ENCODE assay signal across 8 mouse cellular contexts in the genomic region with DNA sequence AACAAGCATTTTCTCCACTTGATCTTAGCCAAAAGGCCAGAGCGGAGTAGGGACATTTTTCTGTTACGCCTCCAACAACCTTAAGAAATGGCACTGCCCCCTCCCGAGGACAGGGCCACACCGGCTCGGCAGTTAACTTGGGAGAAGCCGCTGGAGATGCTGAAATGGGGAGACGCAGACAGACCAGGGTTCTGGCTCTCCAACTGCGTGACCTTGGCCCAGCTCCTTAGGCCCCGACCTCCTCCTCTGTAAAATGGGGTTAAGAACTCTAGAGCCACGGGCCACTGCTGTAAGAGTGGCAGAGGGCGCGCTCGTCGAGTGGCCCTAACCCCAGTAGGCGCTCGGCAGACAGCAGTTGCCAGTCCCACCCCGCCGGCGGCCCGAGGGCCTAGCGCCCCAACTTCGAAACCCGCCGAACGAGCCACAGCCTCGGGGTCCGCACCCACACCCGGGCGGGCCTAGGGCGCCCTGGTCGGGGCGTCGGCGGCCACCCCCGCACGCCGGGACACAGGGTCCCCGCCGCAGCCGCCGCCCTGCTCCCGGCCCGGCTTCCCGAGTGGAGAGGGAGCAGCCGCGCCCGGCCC. TPM values are rescaled to one million over a fixed set of nuclear protein-coding genes. Genes with fewer than 3 reads are reported as not detected.
DNase-seq lines count a peak whose midpoint lies in the region; ATAC-seq lines count a peak whose summit lies in the region.

No protein-coding gene starts in this region.

- under 1% methylated on average over 46 of the region's 47 CpGs for WGBS in embryonic facial prominence, embryonic 13.5 days
- WGBS in intestine, embryonic 16.5 days, result under 1% methylated on average over 47 of the region's 47 CpGs
- under 1% methylated on average over 37 of the region's 47 CpGs for WGBS in stomach, embryonic 16.5 days

- peak overlapping the region; percentile 87 for H3K4me2 ChIP-seq in embryonic facial prominence, embryonic 13.5 days
- peak overlapping the region; percentile 95 for H3K4me2 ChIP-seq in intestine, embryonic 16.5 days (ENCODE audit: low read depth, low read length)
- peak overlapping the region; percentile 73 for H3K4me2 ChIP-seq in stomach, embryonic 16.5 days (ENCODE audit: low read depth, low read length)

- peak; percentile 45 for ATAC-seq in embryonic facial prominence, embryonic 13.5 days (ENCODE audit: insufficient number of reproducible peaks, insufficient read depth, low FRiP score, low TSS enrichment, low read depth)
- peak; percentile 56 for ATAC-seq in intestine, embryonic 16.5 days
- ATAC-seq in stomach, embryonic 16.5 days (ENCODE audit: insufficient read depth, low FRiP score), result peak; percentile 39; the same call in 1 of the 2 replicates

- H3K9me3 ChIP-seq in embryonic facial prominence, embryonic 13.5 days, result no peaks in the 10 kb centered on the region
- H3K9me3 ChIP-seq in intestine, embryonic 16.5 days (ENCODE audit: control insufficient read depth, low read length), result no peaks in the 10 kb centered on the region
- H3K9me3 ChIP-seq in stomach, embryonic 16.5 days (replicated peaks; ENCODE audit: control insufficient read depth, low read length), result no peaks in the 10 kb centered on the region

- H3K27me3 ChIP-seq in embryonic facial prominence, embryonic 13.5 days, result peaks cover 14% of the 10 kb centered on the region
- no peaks in the 10 kb centered on the region for H3K27me3 ChIP-seq in intestine, embryonic 16.5 days (replicated peaks; ENCODE audit: control insufficient read depth, insufficient read depth, low read length)
- H3K27me3 ChIP-seq in stomach, embryonic 16.5 days (ENCODE audit: control insufficient read depth, insufficient read depth, low read length), result no peaks in the 10 kb centered on the region; the same call in 1 of the 2 replicates

- H3K4me3 ChIP-seq in embryonic facial prominence, embryonic 13.5 days, result peak overlapping the region; percentile 86
- peak overlapping the region; percentile 92 for H3K4me3 ChIP-seq in intestine, embryonic 16.5 days (ENCODE audit: low read length)
- peak overlapping the region; percentile 75 for H3K4me3 ChIP-seq in stomach, embryonic 16.5 days (replicated peaks; ENCODE audit: low read length)

- peak; percentile 19 to 36 for DNase-seq in adrenal gland, postnatal 4 days (ENCODE audit: low spot score in 2 of 2)
- DNase-seq in adrenal gland, adult (ENCODE audit: inconsistent age in 2 of 2, low spot score in 1 of 2), result no peak
- peak; percentile 61 for DNase-seq in retina, embryonic 14.5 days (ENCODE audit: low spot score)
- DNase-seq in retina, postnatal 1 day, result no peak
- DNase-seq in mesoderm, embryonic 11.5 days (ENCODE audit: low read depth, low spot score), result peak; percentile 16

- H3K4me1 ChIP-seq in embryonic facial prominence, embryonic 13.5 days, result peaks cover 26% of the 10 kb centered on the region
- peaks cover 20% of the 10 kb centered on the region for H3K4me1 ChIP-seq in intestine, embryonic 16.5 days (ENCODE audit: control insufficient read depth, insufficient read depth, low read length)
- H3K4me1 ChIP-seq in stomach, embryonic 16.5 days (ENCODE audit: control insufficient read depth, insufficient read depth, low read length), result peaks cover 20% of the 10 kb centered on the region

- H3K36me3 ChIP-seq in embryonic facial prominence, embryonic 13.5 days, result peaks cover 31% of the 10 kb centered on the region
- H3K36me3 ChIP-seq in intestine, embryonic 16.5 days (ENCODE audit: control insufficient read depth, insufficient read depth, low read length), result peaks cover 6% of the 10 kb centered on the region
- peaks cover 8% of the 10 kb centered on the region; the same call in 1 of the 2 replicates for H3K36me3 ChIP-seq in stomach, embryonic 16.5 days (ENCODE audit: control insufficient read depth, insufficient read depth, low read length)

- peak overlapping the region; percentile 82 for H3K27ac ChIP-seq in embryonic facial prominence, embryonic 13.5 days
- H3K27ac ChIP-seq in intestine, embryonic 16.5 days (ENCODE audit: low read length), result peak overlapping the region; percentile 89
- peak overlapping the region; percentile 90 for H3K27ac ChIP-seq in stomach, embryonic 16.5 days (ENCODE audit: low read length)

- peak overlapping the region; percentile 91 for H3K9ac ChIP-seq in embryonic facial prominence, embryonic 13.5 days
- peak overlapping the region; percentile 93 for H3K9ac ChIP-seq in intestine, embryonic 16.5 days (ENCODE audit: low read depth, low read length)
- peak overlapping the region; percentile 91 for H3K9ac ChIP-seq in stomach, embryonic 16.5 days (ENCODE audit: low read length)

RNA-seq across cellular contexts. Expression of a gene that starts 0.6 kb away (rescaled TPM):
- total RNA-seq in adrenal gland, postnatal 4 days (2021), result 10 to 100 TPM; 87.2 to 93.7 TPM
- 28.8 and 33.0 TPM in 2 replicates for polyA plus RNA-seq in embryonic facial prominence, embryonic 13.5 days (2015; fragmentation: Nextera tagmentation; extraction: Ambion mirVana)
- 39.1 and 42.8 TPM in 2 replicates for polyA plus RNA-seq in intestine, embryonic 16.5 days (2015; fragmentation: Nextera tagmentation; extraction: Ambion mirVana)
- 25.4 and 30.8 TPM in 2 replicates for polyA plus RNA-seq in stomach, embryonic 16.5 days (2015; fragmentation: Nextera tagmentation; extraction: Ambion mirVana)

Comparison
In these comparisons a context has a peak if more than half of its experiments do, and no peak if none do; other contexts are left out.
1. DNase-seq: peak in adrenal gland, postnatal 4 days (2 of 2), retina, embryonic 14.5 days (single experiment) and mesoderm, embryonic 11.5 days (single experiment); none in adrenal gland, adult (0 of 2) and retina, postnatal 1 day (single experiment).
2. Peak in every context shown above with its lines, with median percentiles within 50 percentile points of each other: ATAC-seq, H3K27ac ChIP-seq, H3K4me2 ChIP-seq, H3K4me3 ChIP-seq and H3K9ac ChIP-seq.